Mouse (Mus musculus): Measurements from ENCODE around the gene Lnpep.

Lnpep gene

DNA sequence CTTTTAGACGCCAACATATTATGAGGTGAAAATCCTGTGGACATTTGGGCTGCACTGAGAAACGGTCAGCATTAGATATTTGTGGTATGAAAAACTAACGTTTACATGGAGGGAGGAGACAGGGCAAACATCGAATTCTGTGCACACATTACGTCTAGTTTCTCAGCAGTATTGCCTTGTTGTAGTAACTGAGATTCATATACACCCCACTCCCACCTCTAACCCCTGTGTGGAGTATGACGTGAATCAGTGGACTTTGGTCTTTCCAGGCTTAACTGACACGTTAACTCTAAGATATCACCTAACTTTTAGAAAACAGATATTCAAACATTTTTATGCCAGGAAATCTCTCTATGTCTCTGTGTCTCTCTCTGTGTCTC lies 133.2 kb downstream of the Lnpep start:
- no peak for DNase-seq

DNA sequence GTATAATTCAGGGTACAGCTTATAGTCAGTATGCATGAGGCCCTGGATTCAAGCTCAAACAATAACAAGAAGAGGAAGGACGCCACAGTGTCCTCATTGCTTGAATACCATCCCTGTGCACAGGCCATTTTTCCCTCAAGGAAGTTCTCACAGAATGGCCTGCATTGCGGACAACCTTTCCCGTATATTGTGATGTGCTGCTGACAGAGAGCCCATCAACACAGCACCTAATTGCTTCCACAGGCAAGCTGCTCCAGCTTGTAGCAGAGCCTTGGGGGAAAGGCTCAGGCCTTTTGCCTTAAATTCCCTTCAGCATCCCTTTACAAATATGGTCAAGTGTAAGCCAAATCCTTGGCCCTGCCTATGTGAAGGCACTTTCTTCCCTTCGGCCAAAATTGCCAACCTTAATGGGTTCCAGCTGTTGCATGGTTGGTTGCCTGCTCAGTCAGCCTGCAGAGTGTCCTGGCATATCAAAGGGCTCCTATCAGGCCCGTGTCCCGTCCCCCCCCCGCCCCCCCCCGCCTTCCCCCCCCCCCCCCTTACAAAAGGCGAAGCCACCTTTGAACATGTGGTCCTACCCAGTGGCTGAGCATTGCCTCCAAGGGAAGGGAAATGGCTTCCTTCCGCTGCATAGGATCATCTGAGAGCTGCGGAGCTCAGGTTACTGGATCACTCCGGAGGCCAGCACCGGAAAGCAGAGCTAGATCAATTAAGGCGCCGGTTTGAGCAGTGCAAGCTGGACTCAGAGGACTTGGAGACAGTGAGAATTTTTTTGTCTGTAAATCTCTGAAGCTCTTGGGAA lies 133.8 kb downstream of the Lnpep start:
- peak in 1 of 2 experiments; percentile 26 for DNase-seq

DNA sequence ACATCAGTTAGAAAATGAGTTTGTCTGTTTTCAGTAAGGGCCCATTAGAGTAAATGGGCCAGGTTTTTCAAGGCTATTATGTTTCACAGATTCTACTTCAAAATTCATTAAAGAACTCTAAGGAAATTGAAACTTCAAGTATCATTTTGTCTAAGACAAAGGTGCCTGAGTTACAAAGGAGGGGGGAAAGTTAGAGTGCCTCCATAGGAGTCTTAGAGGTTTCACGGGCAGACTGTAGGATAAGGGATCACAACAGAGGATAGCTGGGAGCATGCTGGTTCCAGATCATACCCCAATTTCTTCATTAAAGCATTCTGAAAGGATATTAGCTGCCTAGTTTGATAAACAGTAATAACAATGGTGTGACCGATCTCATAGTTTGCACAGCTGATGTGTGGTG lies 139.1 kb downstream of the Lnpep start:
- DNase-seq: no peak
